Mouse (Mus musculus) kidney, adult 8-10 months (tissue): Measurements from ENCODE around the gene Avpr1b.
A peak's percentile ranks its signal among the peaks of the same experiment; 100 is the strongest.
"Not testable (repeated sequence)": the region's sequence is repeated elsewhere in the genome, so short reads cannot be mapped to it uniquely, and the experiment has no call there.

Experiments used
- DNase-seq, 2 experiments: peaks; one replicate each; pipeline ENCODE4 v3.0.0; 2022

Avpr1b gene

GRCm38 (mm10) chr1:131623644-131624043, 24.6 kb downstream of the Avpr1b start:
- DNase-seq = no peak

DNA sequence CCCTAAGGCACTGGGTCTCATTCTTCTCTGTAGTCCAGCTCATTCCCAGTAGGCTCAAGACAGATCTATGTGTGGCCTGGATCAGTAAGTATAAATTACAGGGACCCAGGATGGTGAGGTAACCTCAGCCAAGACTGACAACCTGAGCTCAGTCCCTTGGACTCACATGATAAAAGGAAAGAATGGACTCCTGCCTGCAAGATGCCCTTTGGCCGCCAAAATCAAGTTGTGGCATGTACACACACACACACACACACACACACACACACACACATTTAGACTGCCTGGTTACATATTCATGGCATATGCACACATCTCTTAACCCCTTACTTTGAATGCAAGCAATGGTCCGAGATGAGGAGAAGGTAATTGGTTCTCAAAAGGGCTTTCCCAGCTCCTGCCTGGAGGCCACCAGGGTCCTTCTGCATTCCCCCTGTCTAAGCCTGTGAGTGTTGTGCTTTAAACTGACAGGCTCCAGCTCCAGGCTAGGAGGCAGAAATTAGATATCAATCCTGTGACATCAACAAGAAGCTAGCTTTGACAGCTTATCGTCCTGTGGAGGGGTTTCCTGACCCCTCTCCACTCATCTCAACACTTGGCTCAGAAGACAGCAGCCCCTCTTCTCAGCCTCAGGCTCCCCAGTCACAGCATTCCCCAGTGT, 25.3 kb downstream of the Avpr1b start:
- no peak for DNase-seq

- DNase-seq = no peak
Observed at GRCm38 (mm10) chr1:131626200-131626599, 27.2 kb downstream of the Avpr1b start.

DNA sequence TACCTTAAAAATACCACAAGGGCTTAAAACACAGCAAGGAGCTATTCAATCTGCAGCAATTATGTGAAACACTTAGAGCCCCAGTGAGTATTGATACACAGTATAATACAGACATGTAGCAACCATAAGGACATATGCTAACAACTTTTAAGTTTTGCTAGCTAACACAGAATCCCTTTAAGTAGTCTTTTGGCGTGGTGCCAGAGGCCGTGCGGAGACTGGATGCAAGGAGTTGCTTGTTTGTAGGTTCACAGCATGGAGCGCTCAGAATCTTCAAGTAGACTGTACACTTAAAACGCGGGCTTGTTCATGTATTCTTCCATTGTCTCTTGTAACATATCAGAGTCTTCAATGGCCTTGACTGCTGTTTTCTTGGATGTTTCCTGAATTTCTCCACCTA, 33.2 kb downstream of the Avpr1b start:
- DNase-seq = not testable (repeated sequence)

GRCm38 (mm10) chr1:131634495-131634894, 35.5 kb downstream of the Avpr1b start:
- DNase-seq = no peak

GRCm38 (mm10) chr1:131637791-131638540, 38.9 kb downstream of the Avpr1b start, which contains the start of gene Ctse:
Gene Ctse, plus strand, starts transcription at chr1:131638306.
- DNase-seq = no peak

- no peak for DNase-seq
Observed at GRCm38 (mm10) chr1:131638541-131639421, 39.7 kb downstream of the Avpr1b start.

GRCm38 (mm10) chr1:131640062-131640461, 41.0 kb downstream of the Avpr1b start:
- no peak for DNase-seq

DNA sequence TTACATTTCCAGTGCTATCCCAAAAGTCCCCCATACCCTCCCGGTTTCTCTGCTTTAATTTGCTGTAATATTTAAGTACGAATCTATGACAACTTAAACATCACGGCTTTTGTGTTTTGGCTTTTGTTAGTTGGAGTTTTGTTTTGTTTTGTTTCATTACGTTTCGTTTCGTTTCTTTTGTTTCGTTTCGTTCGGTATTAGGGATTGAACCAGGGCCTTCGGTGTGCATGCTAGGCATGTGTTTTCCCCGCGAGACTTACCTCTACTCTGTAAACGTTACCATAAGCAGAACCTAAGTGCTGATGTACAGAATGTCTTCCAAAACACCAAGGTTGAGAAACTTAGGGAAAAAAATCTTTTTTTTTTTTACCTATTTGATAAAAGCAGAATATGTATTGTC, 42.5 kb downstream of the Avpr1b start:
- DNase-seq = no peak

GRCm38 (mm10) chr1:131642251-131642650, 43.2 kb downstream of the Avpr1b start:
- no peak for DNase-seq

- DNase-seq = no peak
Observed at GRCm38 (mm10) chr1:131652670-131653443, 53.8 kb downstream of the Avpr1b start.

- no peak for DNase-seq
Observed at GRCm38 (mm10) chr1:131655601-131656000, 56.6 kb downstream of the Avpr1b start.

GRCm38 (mm10) chr1:131657945-131658354, 58.9 kb downstream of the Avpr1b start:
- peak; percentile 83 to 89 for DNase-seq

GRCm38 (mm10) chr1:131659512-131660085, 60.6 kb downstream of the Avpr1b start:
- no peak for DNase-seq

GRCm38 (mm10) chr1:131660266-131660665, 61.2 kb downstream of the Avpr1b start:
- no peak for DNase-seq

GRCm38 (mm10) chr1:131660716-131661472, 61.9 kb downstream of the Avpr1b start:
- no peak for DNase-seq
